Mouse (Mus musculus): ENCODE results near the gene Kctd8.
"Not testable (repeated sequence)": the region's sequence is repeated elsewhere in the genome, so short reads cannot be mapped to it uniquely, and the experiment has no call there.

The Kctd8 gene

DNA sequence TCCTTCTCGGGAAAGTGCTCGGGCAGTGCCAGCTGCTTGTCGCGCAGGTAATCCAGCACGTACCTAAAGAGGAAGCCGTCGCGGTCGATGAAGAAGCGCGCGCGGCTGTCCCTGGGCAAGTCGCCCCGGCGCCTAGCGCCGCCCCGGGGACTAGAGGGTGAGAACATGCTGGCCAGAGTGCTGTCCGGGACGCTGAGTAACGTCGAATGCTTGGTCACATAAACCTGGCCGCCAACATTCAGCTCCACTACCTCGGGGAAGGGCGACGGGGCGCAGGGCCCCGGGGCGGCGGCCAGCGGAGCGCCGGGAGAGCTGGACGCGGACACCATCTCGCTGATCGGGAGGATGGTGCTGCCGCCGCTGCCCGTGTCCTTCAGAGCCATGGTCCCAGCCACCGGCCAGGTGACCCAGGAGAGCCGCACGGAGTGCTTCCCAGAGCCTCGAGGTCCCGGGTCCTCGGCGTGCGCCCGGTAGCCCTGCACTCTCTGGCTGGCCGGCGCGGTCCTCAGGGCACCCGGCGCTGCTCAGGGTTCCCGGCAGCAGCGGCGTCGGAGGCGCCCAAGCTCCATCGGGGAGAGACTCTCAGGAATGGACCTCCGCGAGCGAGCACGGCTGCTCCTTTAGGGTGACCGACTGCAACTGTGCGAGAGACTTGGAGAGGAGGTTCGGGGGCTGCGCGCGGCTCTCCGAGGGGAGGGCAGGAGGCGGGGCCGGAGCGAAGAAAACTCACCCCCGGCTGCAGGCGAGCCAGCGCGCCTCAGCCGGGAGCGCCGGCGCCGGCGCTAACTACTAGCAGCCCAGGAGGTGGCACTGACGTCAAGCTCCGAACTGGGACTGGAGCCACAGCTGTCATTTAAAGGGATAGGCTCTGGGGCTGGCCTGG is at the start of gene Kctd8:
TSS of gene Kctd8 (minus strand) at position 761 of the 883 bp plus-strand sequence.
- peak; percentile 32 for DNase-seq (ENCODE audit: low spot score)

DNA sequence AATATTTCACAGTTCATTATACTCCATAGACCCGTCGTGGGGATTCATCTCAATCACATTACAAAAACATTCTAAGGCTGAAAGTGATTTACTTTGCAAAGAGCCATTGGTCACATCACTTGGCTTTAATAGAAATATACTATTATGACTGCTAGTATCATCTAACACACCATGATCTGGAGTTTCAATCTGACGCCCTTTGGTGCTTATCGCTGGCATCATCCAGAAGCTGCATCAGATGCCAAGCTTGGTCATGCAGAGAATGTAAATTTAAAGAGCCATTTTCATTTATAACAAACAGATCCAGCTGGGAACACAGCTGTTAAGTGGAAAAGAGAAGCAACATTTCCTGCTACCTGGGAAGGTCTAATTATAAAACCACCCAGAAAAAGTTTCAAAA is 37.6 kb upstream of the Kctd8 start:
- DNase-seq (ENCODE audit: low spot score), result no peak

DNA sequence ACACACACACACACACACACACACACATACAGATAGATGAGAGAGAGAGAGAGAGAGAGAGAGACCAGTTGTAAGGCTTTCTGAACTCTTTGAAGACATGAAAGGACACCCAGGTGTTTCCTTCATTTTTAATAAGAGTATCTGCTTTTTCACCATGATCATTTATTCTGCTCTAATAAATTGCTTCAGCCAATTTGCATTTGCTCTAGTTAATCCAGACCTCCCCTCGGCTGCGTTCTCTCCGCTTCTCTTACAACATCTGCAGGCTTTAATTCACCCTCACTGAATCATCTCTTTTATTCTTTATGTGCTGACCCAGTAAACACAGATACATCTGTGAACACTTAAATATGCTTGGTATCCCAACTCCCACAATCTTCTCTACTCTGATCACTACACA is 9.1 kb upstream of the Kctd8 start:
- no peak for DNase-seq (ENCODE audit: low spot score)

DNA sequence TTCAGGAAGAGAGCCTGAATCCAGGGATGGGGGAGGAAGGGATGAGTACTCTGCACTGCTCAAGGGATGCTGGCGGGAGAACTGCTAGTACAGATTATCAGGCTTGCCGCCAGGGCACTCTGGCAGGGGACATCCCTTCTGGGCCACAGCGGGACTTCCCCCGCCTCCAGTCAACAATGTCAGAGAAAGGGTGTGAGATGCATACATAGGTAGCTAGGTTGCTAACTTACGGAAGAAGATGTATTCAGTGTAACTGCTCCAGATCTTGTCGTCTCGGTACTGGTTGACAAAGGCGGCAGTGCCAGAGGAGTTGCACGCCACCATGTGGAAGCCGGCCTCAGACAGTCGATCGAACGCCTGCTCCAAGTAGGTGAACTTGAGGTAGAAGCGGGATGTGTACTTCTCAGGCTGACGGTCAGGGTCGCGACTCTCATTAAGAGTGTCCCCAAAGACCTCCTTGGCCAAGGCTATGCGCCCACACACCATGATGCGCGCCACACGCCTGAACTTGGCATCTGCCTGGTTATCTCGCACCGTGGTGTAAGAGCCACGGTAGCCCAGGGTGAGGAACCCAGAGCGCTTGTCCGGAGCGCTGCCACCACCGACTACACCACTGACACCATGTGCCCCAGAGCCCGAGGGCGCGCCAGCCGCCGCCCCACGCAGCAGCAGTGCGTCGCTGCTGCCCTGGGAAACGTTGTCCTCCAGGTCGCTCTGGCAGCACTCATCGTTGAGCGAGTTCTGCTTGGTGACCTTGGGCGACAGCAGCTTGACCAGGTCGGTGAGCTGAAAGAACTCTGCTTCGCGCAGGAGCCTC is 1.2 kb downstream of the Kctd8 start:
- DNase-seq (ENCODE audit: low spot score), result peak; percentile 1

- DNase-seq (ENCODE audit: low spot score), result no peak
Observed at GRCm38 (mm10) chr5:69339623-69339970, 1.9 kb downstream of the Kctd8 start.

DNA sequence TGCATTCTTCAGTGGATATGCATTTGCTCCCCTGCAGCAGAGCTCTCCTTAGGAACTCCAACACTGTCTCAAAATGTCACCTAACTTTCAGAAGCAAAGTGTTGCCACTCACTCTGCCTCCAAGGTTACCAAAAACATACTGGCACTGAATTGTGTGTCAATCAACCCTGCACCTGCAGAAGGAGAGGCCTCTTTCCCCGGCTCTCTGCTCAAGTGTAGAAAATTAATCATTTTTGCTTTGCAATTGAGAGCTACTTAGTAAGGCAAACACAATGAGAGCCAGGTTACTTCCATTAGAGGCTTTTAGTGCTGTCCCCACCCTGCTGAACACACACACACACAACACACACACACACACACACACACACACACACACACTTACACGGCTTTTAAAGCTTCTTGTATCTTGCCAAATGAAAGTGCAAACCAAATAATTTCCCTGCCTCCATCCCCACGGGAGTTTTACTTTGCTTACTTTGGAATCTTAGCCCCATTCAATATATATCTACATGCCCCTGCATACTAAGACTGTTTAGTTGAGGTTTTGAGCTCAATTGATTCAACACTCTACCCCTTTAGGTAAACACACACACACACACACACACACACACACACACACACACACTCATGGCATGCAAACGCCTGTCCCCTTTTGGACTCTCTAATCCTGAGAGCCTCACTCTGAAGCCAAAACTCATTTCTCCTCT is 2.4 kb downstream of the Kctd8 start:
- no peak for DNase-seq (ENCODE audit: low spot score)

DNA sequence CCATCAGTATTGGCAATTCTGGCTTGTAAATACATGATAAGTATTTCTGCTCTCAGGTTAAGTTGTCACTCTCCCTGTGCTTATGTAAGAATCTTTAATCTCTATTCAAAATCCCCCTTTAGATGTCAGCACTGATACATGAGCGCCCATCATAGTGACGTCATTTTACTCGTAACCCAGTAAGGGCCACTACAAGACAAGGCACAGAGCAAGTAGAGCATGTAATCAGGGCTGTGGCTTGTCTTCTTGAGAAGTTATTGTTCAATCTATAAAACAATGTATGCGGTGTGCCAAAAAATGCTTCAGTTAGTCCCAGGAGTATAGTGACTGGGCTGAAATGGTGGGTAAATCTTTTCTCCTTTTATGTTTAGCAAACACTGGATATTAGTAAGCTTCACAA is 13.9 kb downstream of the Kctd8 start:
- no peak for DNase-seq (ENCODE audit: low spot score)

GRCm38 (mm10) chr5:69324566-69325230 is 16.8 kb downstream of the Kctd8 start:
- no peak for DNase-seq (ENCODE audit: low spot score)

DNA sequence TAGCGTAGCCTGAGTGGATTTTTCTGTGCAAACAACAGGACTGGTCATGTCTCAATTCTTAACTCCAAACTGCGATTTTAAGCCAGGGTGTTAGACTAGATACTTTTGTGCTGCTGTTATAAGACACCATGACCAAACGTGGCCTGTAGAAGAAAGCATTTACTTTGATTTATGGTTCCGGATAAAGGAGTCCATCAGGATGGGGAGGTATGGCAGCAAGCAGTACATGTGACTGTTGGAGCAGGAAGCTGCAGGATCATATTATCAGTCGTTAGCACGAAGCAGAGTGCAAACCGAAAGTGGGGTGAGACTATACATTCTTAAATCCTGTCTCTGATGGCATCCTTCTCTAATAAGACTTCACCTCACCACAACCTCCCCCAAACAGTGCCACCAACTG is 28.9 kb downstream of the Kctd8 start:
- no peak for DNase-seq (ENCODE audit: low spot score)

DNA sequence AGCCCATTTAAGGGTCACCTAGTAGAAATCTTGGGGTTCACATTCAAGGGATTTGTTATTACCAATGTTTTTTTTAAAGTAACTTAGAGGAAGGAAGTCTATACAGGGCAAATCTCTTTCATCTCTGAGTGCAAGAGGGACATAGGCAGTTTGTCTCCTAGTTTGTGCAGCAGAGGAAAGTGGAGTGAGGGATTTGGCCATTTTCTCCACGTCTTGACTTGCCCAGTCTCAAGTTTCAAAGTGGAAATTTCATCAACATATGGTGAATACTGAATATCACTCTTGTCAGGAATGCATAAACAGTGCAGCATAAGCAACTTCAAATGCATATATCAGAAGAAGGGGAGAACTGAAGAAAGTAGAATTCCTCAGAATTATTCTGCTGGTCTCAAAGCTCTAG is 39.8 kb downstream of the Kctd8 start:
- no peak for DNase-seq (ENCODE audit: low spot score)

DNA sequence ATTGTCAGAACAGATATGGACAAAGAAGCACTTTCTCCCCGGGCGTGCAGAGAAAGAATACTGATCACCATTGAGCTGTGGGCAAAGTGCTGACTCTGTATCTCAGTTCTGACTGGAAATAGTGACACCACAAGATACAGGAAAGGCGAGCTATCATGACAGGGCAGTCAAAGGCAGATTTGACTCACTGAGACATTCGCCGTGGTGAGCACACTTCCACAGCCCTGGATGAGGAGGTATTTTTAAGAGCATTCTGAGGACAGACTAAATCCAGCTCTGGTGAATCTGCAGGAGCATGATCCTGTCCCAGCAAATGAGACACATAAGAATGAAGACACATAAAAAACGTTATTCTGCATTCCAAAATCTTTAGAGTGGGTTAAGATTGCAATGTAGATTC is 49.1 kb downstream of the Kctd8 start:
- no peak for DNase-seq (ENCODE audit: low spot score)

- no peak for DNase-seq (ENCODE audit: low spot score)
Observed at GRCm38 (mm10) chr5:69284359-69284758, 57.1 kb downstream of the Kctd8 start.

GRCm38 (mm10) chr5:69252366-69252765 is 89.1 kb downstream of the Kctd8 start:
- no peak for DNase-seq (ENCODE audit: low spot score)

DNA sequence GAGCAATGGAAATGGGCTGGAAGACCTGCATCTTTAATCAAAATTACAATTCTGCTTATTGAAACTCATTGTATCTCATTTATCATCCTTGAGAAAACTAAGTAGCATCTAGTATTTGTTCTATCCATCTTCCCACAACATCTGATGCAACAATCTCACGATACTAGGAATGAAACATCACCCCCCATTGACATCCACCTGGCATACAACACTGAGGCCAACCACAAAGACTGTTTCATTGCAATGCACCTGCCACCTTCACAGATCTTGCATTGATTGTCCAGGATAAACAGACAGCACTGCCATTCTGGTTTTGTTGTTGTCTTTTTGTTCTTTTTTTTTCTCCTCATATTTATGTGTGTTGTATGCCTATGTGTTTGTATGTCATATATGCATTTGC is 99.5 kb downstream of the Kctd8 start:
- DNase-seq (ENCODE audit: low spot score), result no peak

DNA sequence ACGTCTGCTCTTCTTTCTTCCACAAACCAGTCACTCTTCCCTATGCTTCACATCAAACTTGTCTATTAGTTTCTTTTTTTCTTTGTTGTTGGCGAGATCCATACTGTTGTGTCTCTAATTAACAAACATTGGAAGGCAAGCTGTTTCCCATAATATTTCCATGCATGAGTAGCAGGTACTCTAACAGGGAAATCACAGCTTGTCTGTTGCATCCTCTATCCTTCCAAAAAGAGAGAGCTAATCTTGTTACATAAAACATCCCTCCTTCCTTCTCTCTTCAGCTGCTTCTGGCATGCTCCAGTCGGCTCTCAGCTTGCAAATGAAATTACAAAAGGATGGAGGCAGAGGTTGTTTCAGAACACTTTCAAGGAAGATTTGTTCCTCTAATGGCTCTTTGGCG is 107.9 kb downstream of the Kctd8 start:
- DNase-seq (ENCODE audit: low spot score), result no peak

DNA sequence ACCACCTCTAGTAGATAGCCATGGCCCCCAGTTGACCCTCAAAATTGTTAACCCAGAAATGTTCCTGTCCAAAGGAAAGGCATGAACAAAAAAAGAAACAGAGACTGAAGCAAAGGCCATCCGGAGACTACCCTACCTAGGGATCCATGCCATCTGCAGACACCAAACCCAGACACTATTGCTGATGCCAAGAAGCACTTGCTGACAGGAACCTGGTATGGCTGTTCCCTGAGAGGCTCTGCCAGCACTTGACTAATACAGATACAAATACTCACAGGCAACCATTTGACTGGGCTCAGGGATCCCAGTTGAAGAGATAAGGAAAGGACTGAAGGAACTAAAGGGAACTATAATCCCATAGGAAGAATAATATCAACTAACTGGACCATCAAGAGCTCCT is 109.8 kb downstream of the Kctd8 start:
- DNase-seq (ENCODE audit: low spot score), result not testable (repeated sequence)

DNA sequence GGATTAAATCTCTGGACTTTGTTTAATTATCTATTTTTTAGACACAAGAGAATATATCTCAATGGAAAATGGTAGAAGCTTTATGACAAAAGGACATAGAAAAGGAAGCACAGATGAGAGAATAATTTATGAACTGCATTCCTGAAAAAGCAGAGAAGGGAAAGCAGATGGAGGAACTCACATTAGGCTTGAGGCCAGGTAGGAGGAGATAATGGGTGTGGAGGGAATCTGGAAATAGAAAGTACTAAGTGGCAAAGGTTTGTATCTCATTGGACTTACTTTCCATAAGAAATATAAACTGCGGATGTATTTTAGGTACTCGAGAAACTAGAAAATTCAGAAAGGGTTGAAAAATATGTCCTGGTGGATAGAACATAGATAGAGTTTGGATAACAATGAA is 114.3 kb downstream of the Kctd8 start:
- DNase-seq (ENCODE audit: low spot score), result no peak

- DNase-seq (ENCODE audit: low spot score), result no peak
Observed at GRCm38 (mm10) chr5:69222608-69223007, 118.9 kb downstream of the Kctd8 start.

- no peak for DNase-seq (ENCODE audit: low spot score)
Observed at GRCm38 (mm10) chr5:69215216-69215615, 126.3 kb downstream of the Kctd8 start.

DNA sequence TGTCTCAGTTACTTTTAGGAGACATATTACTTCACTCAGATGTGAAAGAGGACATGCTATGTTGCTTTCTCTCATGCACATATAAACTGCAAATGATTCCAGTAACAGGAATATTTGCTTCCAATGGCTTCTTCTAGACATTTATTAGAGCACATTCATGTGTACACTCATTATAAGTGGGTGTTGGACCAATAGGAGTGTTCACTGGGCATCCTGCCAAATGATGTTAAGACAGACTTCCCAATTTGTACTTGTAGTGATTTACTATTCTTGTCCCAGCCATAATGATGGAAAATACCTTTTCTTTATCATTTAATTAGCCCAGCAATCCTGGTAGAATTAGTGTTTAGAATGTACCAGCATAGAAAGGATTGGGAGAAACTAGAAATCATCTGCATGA is 132.1 kb downstream of the Kctd8 start:
- DNase-seq (ENCODE audit: low spot score), result no peak

DNA sequence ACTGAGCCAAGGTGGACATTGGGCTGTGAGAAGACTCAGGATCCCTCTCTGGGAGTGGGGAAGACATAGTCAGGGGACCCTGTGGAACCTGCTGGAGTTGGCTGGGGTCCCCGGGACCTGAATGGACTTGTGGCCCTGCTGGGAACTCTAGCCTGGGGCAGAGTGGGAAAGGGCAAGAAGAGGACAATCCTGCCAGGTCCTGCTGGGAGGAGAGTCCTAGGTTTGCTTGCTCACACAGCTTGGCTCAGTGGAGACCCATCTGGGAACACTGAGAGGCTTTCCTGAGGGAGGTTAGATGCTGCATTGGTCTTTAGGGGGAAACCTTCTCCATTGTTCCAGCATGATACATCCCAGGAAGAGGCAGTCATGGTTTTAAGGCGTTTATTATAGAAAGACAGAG is 133.8 kb downstream of the Kctd8 start:
- DNase-seq (ENCODE audit: low spot score), result no peak

DNA sequence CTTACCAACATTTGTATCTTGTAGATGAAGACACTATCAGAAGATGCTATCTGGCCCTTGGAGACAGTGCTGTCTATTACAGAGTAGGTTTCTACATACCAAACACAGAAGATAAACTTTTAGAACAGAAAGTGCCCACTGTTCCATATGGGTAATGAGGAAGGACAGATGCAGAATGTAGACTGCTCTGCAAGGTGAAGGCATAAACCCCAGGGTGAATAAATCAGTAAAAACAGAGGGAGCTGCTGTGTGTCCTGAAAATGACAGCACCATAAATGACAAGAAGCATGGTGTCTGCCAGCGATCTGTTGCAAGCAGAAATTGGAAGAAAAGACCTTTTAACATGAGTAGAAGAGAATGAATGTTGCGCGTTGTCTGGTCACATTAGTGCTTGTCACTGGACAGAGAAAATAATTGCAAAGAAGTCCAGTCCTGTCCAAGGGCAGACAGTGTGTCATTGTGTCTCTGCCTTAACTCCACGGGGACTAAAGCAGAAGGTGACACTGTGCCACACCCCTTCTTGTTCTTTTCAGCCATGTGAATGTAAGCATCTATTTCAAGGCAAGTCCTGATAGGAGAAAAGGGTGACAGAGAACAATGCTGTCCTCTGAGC is 181.5 kb downstream of the Kctd8 start:
- DNase-seq (ENCODE audit: low spot score), result no peak

Data from yolk sac, embryonic 10.5 days (tissue).